In genomic region chr1:92956571-92957335, GRCm38 (mm10) we compare ENCODE assay signal across 8 mouse cellular contexts. TPM values are rescaled to one million over a fixed set of nuclear protein-coding genes. Genes with fewer than 3 reads are reported as not detected.
DNase-seq lines count a peak whose midpoint lies in the region; ATAC-seq and TF ChIP-seq lines count a peak whose summit lies in the region.
"Not testable (repeated sequence)": the region's sequence is repeated elsewhere in the genome, so short reads cannot be mapped to it uniquely, and the experiment has no call there.

No protein-coding gene starts in this region.

- peak overlapping the region; percentile 39 for H3K4me2 ChIP-seq in intestine, embryonic 14.5 days (ENCODE audit: low read length)
- H3K4me2 ChIP-seq in lung, postnatal 0 days (replicated peaks; ENCODE audit: low read depth, low read length): peak overlapping the region; percentile 22; the same call in 1 of the 2 replicates

- not testable (repeated sequence) for H3K4me1 ChIP-seq in cortical plate, adult 2 months (ENCODE audit: control insufficient read depth, insufficient read depth, low read length); intestine, embryonic 14.5 days (replicated peaks; ENCODE audit: control insufficient read depth, insufficient read depth, low read length); lung, postnatal 0 days (ENCODE audit: insufficient read depth, low read depth, low read length)

- peak; percentile 70 for TF ChIP-seq EP300 in lung, postnatal 0 days (IDR thresholded peaks at IDR 0.05)

- TF ChIP-seq POLR2A in cortical plate, adult 2 months (IDR thresholded peaks at IDR 0.05; ENCODE audit: extremely low read depth, insufficient read depth, low read length): not testable (repeated sequence)

- H3K27me3 ChIP-seq in intestine, embryonic 14.5 days (replicated peaks; ENCODE audit: control insufficient read depth, insufficient read depth, low read length); lung, postnatal 0 days (replicated peaks; ENCODE audit: insufficient read depth, low read length): not testable (repeated sequence)

- TF ChIP-seq CTCF in cortical plate, adult 2 months (IDR thresholded peaks at IDR 0.05; ENCODE audit: extremely low read depth, insufficient read depth, low read length): peak; percentile 23; the same call in 1 of the 2 replicates
- TF ChIP-seq CTCF in lung, postnatal 0 days (IDR thresholded peaks at IDR 0.05): peak; percentile 71

- H3K9me3 ChIP-seq in intestine, embryonic 14.5 days (ENCODE audit: control insufficient read depth, low read length); lung, postnatal 0 days (ENCODE audit: low read length): not testable (repeated sequence)

- 3% methylated on average over 11 of the region's 11 CpGs for WGBS in intestine, embryonic 14.5 days
- WGBS in lung, postnatal 0 days: 5% methylated on average over 7 of the region's 11 CpGs

- not testable (repeated sequence) for H3K36me3 ChIP-seq in intestine, embryonic 14.5 days (ENCODE audit: control insufficient read depth, insufficient read depth, low read length); lung, postnatal 0 days (ENCODE audit: insufficient read depth, low read length)

- H3K27ac ChIP-seq in cortical plate, adult 2 months (ENCODE audit: insufficient read depth, low read length); intestine, embryonic 14.5 days (ENCODE audit: low read depth); lung, postnatal 0 days (ENCODE audit: low read length): not testable (repeated sequence)

- H3K4me3 ChIP-seq in cortical plate, adult 2 months (ENCODE audit: insufficient read depth, low read length); lung, postnatal 0 days (ENCODE audit: low read depth, low read length): not testable (repeated sequence)
- peak overlapping the region; percentile 15; the same call in 1 of the 2 replicates for H3K4me3 ChIP-seq in intestine, embryonic 14.5 days (ENCODE audit: low read depth, low read length)

- DNase-seq in T-cell, adult 2 months (ENCODE audit: low spot score): peak; percentile 60
- not testable (repeated sequence) for DNase-seq in intestine, embryonic 14.5 days (ENCODE audit: low spot score); lung, postnatal 0 days (ENCODE audit: low spot score)
- peak; percentile 46 for DNase-seq in left cerebral cortex, adult 11 months (ENCODE audit: low spot score)
- DNase-seq in retina, embryonic 14.5 days (ENCODE audit: low spot score): peak; percentile 21
- DNase-seq in thymus, postnatal 36 days: peak; percentile 64 to 69

- not testable (repeated sequence) for H3K9ac ChIP-seq in intestine, embryonic 14.5 days (ENCODE audit: low read length); lung, postnatal 0 days (replicated peaks; ENCODE audit: low read depth)

- peak; percentile 56; the same call in 1 of the 2 replicates for ATAC-seq in granulocyte monocyte progenitor cell, adult 5-6 weeks (replicated peaks; ENCODE audit: poor library complexity, severe bottlenecking)
- ATAC-seq in intestine, embryonic 14.5 days (replicated peaks; ENCODE audit: low FRiP score, low TSS enrichment, low read depth): 0 out of 2 replicates have a peak, but pooled peaks have one; percentile 32
- peak; percentile 66 for ATAC-seq in lung, postnatal 0 days

RNA-seq across cellular contexts. Expression of gene Gpr35, which starts 6.1 kb away (rescaled TPM):
- polyA plus RNA-seq in cortical plate, adult 2 months (2012; rRNA removed): 0.21 and 0.26 TPM in 2 replicates
- 0.58 TPM in 1 of 2 replicates, not detected in the other for total RNA-seq in granulocyte monocyte progenitor cell, adult 5-6 weeks (2014; fragmentation: Nextera tagmentation)
- 0.04 and 0.26 TPM in 2 replicates for total RNA-seq in granulocyte monocyte progenitor cell, adult 5-6 weeks (2017)
- 5.7 and 7.0 TPM in 2 replicates for polyA plus RNA-seq in intestine, embryonic 14.5 days (2014; fragmentation: Nextera tagmentation; extraction: Ambion mirVana)
- 1.2 and 1.7 TPM in 2 replicates for polyA plus RNA-seq in lung, postnatal 0 days (2015; fragmentation: Nextera tagmentation; extraction: Ambion mirVana)

RNA-seq across cellular contexts. Expression of gene Capn10, which starts 22.6 kb away (rescaled TPM):
- polyA plus RNA-seq in cortical plate, adult 2 months (2012; rRNA removed): 40.0 and 42.0 TPM in 2 replicates
- total RNA-seq in granulocyte monocyte progenitor cell, adult 5-6 weeks (2014; fragmentation: Nextera tagmentation): 11.6 and 12.7 TPM in 2 replicates
- total RNA-seq in granulocyte monocyte progenitor cell, adult 5-6 weeks (2017): 8.1 and 9.2 TPM in 2 replicates
- 25.6 and 26.5 TPM in 2 replicates for polyA plus RNA-seq in intestine, embryonic 14.5 days (2014; fragmentation: Nextera tagmentation; extraction: Ambion mirVana)
- 16.3 and 16.6 TPM in 2 replicates for polyA plus RNA-seq in lung, postnatal 0 days (2015; fragmentation: Nextera tagmentation; extraction: Ambion mirVana)

RNA-seq across cellular contexts. Expression of gene Rnpepl1, which starts 46.2 kb away (rescaled TPM):
- 38.5 and 41.1 TPM in 2 replicates for polyA plus RNA-seq in cortical plate, adult 2 months (2012; rRNA removed)
- total RNA-seq in granulocyte monocyte progenitor cell, adult 5-6 weeks (2014; fragmentation: Nextera tagmentation): 20.3 and 38.0 TPM in 2 replicates
- total RNA-seq in granulocyte monocyte progenitor cell, adult 5-6 weeks (2017): 8.4 and 15.5 TPM in 2 replicates
- polyA plus RNA-seq in intestine, embryonic 14.5 days (2014; fragmentation: Nextera tagmentation; extraction: Ambion mirVana): 28.4 and 36.8 TPM in 2 replicates
- polyA plus RNA-seq in lung, postnatal 0 days (2015; fragmentation: Nextera tagmentation; extraction: Ambion mirVana): 58.7 and 60.7 TPM in 2 replicates

RNA-seq across cellular contexts. Expression of gene Aqp12, which starts 49.4 kb away (rescaled TPM):
- polyA plus RNA-seq in cortical plate, adult 2 months (2012; rRNA removed): not detected in 2 replicates
- total RNA-seq in granulocyte monocyte progenitor cell, adult 5-6 weeks (2014; fragmentation: Nextera tagmentation): not detected in 2 replicates
- total RNA-seq in granulocyte monocyte progenitor cell, adult 5-6 weeks (2017): not detected in 2 replicates
- polyA plus RNA-seq in intestine, embryonic 14.5 days (2014; fragmentation: Nextera tagmentation; extraction: Ambion mirVana): 0.16 TPM in 1 of 2 replicates, not detected in the other
- not detected in 2 replicates for polyA plus RNA-seq in lung, postnatal 0 days (2015; fragmentation: Nextera tagmentation; extraction: Ambion mirVana)

RNA-seq across cellular contexts. Expression of gene Dusp28, which starts 50.0 kb away (rescaled TPM):
- polyA plus RNA-seq in cortical plate, adult 2 months (2012; rRNA removed): 52.9 and 55.3 TPM in 2 replicates
- 7.4 and 13.4 TPM in 2 replicates for total RNA-seq in granulocyte monocyte progenitor cell, adult 5-6 weeks (2014; fragmentation: Nextera tagmentation)
- total RNA-seq in granulocyte monocyte progenitor cell, adult 5-6 weeks (2017): 2.6 and 5.5 TPM in 2 replicates
- 9.9 and 12.1 TPM in 2 replicates for polyA plus RNA-seq in intestine, embryonic 14.5 days (2014; fragmentation: Nextera tagmentation; extraction: Ambion mirVana)
- 16.3 and 18.3 TPM in 2 replicates for polyA plus RNA-seq in lung, postnatal 0 days (2015; fragmentation: Nextera tagmentation; extraction: Ambion mirVana)
